Comparison of ENCODE assay signal across 8 mouse cellular contexts in genomic region chr14:31669642-31670490, GRCm38 (mm10). TPM values are rescaled to one million over a fixed set of nuclear protein-coding genes. Genes with fewer than 3 reads are reported as not detected.
A peak's percentile ranks its signal among the peaks of the same experiment; 100 is the strongest.
DNase-seq lines count a peak whose midpoint lies in the region; ATAC-seq and TF ChIP-seq lines count a peak whose summit lies in the region.

No protein-coding gene starts in this region.

- H3K36me3 ChIP-seq in embryonic facial prominence, embryonic 11.5 days (replicated peaks; ENCODE audit: control insufficient read depth, insufficient read depth, low read depth, low read length) = no peaks in the 10 kb centered on the region
- H3K36me3 ChIP-seq in limb, embryonic 14.5 days (ENCODE audit: control insufficient read depth, insufficient read depth, low read length) = peaks cover 14% of the 10 kb centered on the region
- peaks cover 5% of the 10 kb centered on the region; the same call in 1 of the 2 replicates for H3K36me3 ChIP-seq in midbrain, embryonic 14.5 days (ENCODE audit: control insufficient read depth, insufficient read depth, low read length)

- no peaks in the 10 kb centered on the region for H3K9me3 ChIP-seq in embryonic facial prominence, embryonic 11.5 days (replicated peaks; ENCODE audit: control insufficient read depth, low read length)
- H3K9me3 ChIP-seq in limb, embryonic 14.5 days (ENCODE audit: control insufficient read depth, low read length) = no peaks in the 10 kb centered on the region
- H3K9me3 ChIP-seq in midbrain, embryonic 14.5 days (ENCODE audit: control insufficient read depth, low read length) = no peaks in the 10 kb centered on the region

- H3K4me2 ChIP-seq in embryonic facial prominence, embryonic 11.5 days (ENCODE audit: low read depth, low read length) = no peak overlapping the region
- no peak overlapping the region for H3K4me2 ChIP-seq in limb, embryonic 14.5 days (replicated peaks; ENCODE audit: low read depth, low read length, severe bottlenecking)
- no peak overlapping the region for H3K4me2 ChIP-seq in midbrain, embryonic 14.5 days (ENCODE audit: low read length)

- no peak overlapping the region for H3K9ac ChIP-seq in embryonic facial prominence, embryonic 11.5 days (replicated peaks; ENCODE audit: low read length)
- no peak overlapping the region for H3K9ac ChIP-seq in limb, embryonic 14.5 days (ENCODE audit: low read depth, low read length, severe bottlenecking)
- H3K9ac ChIP-seq in midbrain, embryonic 14.5 days (replicated peaks; ENCODE audit: low read length) = no peak overlapping the region

- TF ChIP-seq CTCF in layer of hippocampus, adult 2 months (conservative IDR thresholded peaks at IDR 0.05) = no peak

- TF ChIP-seq POLR2A in limb, embryonic 14.5 days (IDR thresholded peaks at IDR 0.05; ENCODE audit: borderline replicate concordance, extremely low read depth, insufficient read depth, insufficient read length) = no peak

- 79% methylated on average over 15 of the region's 15 CpGs for WGBS in embryonic facial prominence, embryonic 11.5 days
- WGBS in limb, embryonic 14.5 days = 70% methylated on average over 15 of the region's 15 CpGs
- WGBS in midbrain, embryonic 14.5 days = 72% methylated on average over 15 of the region's 15 CpGs

- H3K27ac ChIP-seq in layer of hippocampus, adult 2 months = peak overlapping the region; percentile 93
- H3K27ac ChIP-seq in embryonic facial prominence, embryonic 11.5 days (replicated peaks; ENCODE audit: low read depth, low read length) = no peak overlapping the region
- peak overlapping the region; percentile 70 for H3K27ac ChIP-seq in limb, embryonic 14.5 days (replicated peaks; ENCODE audit: low read depth, low read length)
- H3K27ac ChIP-seq in midbrain, embryonic 14.5 days (replicated peaks; ENCODE audit: low read depth, low read length) = peak overlapping the region; percentile 42; the same call in 1 of the 2 replicates

- no peak for DNase-seq in layer of hippocampus, adult 2 months (ENCODE audit: low spot score in 2 of 2)
- no peak for DNase-seq in layer of hippocampus, adult 18-20 months (ENCODE audit: low spot score in 2 of 2)
- no peak for DNase-seq in embryonic facial prominence, embryonic 11.5 days (ENCODE audit: low spot score)
- DNase-seq in heart, postnatal 4 days = peak; percentile 66
- DNase-seq in limb, embryonic 14.5 days (ENCODE audit: low spot score) = peak; percentile 54
- peak; percentile 49 for DNase-seq in midbrain, embryonic 14.5 days
- peak; percentile 65 for DNase-seq in thymus, postnatal 14 days
- no peak for DNase-seq in testis, postnatal 10 days (ENCODE audit: low spot score)

- peak overlapping the region; percentile 36 for H3K4me3 ChIP-seq in layer of hippocampus, adult 2 months
- no peak overlapping the region for H3K4me3 ChIP-seq in embryonic facial prominence, embryonic 11.5 days (ENCODE audit: low read depth, low read length)
- no peak overlapping the region for H3K4me3 ChIP-seq in limb, embryonic 14.5 days (replicated peaks; ENCODE audit: low read length)
- H3K4me3 ChIP-seq in midbrain, embryonic 14.5 days (replicated peaks; ENCODE audit: low read depth, low read length) = no peak overlapping the region

- peak; percentile 45; the same call in 1 of the 2 replicates for ATAC-seq in embryonic facial prominence, embryonic 11.5 days (replicated peaks; ENCODE audit: insufficient number of reproducible peaks, low FRiP score, low TSS enrichment, low read depth)
- ATAC-seq in limb, embryonic 14.5 days (ENCODE audit: low FRiP score, low read depth) = no peak
- ATAC-seq in midbrain, embryonic 14.5 days (ENCODE audit: low FRiP score, low TSS enrichment) = no peak

- no peaks in the 10 kb centered on the region for H3K27me3 ChIP-seq in embryonic facial prominence, embryonic 11.5 days (ENCODE audit: control insufficient read depth, insufficient read depth, low read length)
- no peaks in the 10 kb centered on the region for H3K27me3 ChIP-seq in limb, embryonic 14.5 days (ENCODE audit: control insufficient read depth, insufficient read depth, low read length)
- H3K27me3 ChIP-seq in midbrain, embryonic 14.5 days (ENCODE audit: control insufficient read depth, insufficient read depth, low read length) = no peaks in the 10 kb centered on the region

- H3K4me1 ChIP-seq in embryonic facial prominence, embryonic 11.5 days (ENCODE audit: control insufficient read depth, insufficient read depth, low read length) = no peaks in the 10 kb centered on the region
- H3K4me1 ChIP-seq in limb, embryonic 14.5 days (ENCODE audit: control insufficient read depth, insufficient read depth, low read length) = peaks cover 37% of the 10 kb centered on the region
- H3K4me1 ChIP-seq in midbrain, embryonic 14.5 days (ENCODE audit: control insufficient read depth, insufficient read depth, low read length) = no peaks in the 10 kb centered on the region

RNA-seq across cellular contexts. Expression of gene Hacl1, which starts 28.8 kb away (rescaled TPM):
- total RNA-seq in layer of hippocampus, adult 2 months (2021) = 1 to 10 TPM; 7.0 to 9.4 TPM
- 1 to 10 TPM; 5.8 to 9.2 TPM for total RNA-seq in layer of hippocampus, adult 18-20 months (2021)
- polyA plus RNA-seq in embryonic facial prominence, embryonic 11.5 days (2014; fragmentation: Nextera tagmentation; extraction: Ambion mirVana) = 10.7 and 12.3 TPM in 2 replicates
- 10 to 100 TPM; 10.9 to 14.0 TPM for total RNA-seq in heart, postnatal 4 days (2021)
- 14.7 and 18.2 TPM in 2 replicates for polyA plus RNA-seq in limb, embryonic 14.5 days (2012; rRNA removed)
- polyA plus RNA-seq in limb, embryonic 14.5 days (2014; fragmentation: Nextera tagmentation; extraction: Ambion mirVana) = 16.5 and 16.6 TPM in 2 replicates
- 5.6 and 8.0 TPM in 2 replicates for polyA plus RNA-seq in midbrain, embryonic 14.5 days (2014; fragmentation: Nextera tagmentation; extraction: Ambion mirVana)

RNA-seq across cellular contexts. Expression of gene Btd, which starts 29.0 kb away (rescaled TPM):
- 1 to 10 TPM; 9.6 TPM for total RNA-seq in layer of hippocampus, adult 2 months (2021)
- 10 to 100 TPM; 10.3 TPM for total RNA-seq in layer of hippocampus, adult 18-20 months (2021)
- polyA plus RNA-seq in embryonic facial prominence, embryonic 11.5 days (2014; fragmentation: Nextera tagmentation; extraction: Ambion mirVana) = 18.2 and 21.8 TPM in 2 replicates
- 10 to 100 TPM; 13.0 to 14.7 TPM for total RNA-seq in heart, postnatal 4 days (2021)
- 52.0 and 70.2 TPM in 2 replicates for polyA plus RNA-seq in limb, embryonic 14.5 days (2012; rRNA removed)
- 34.7 and 35.8 TPM in 2 replicates for polyA plus RNA-seq in limb, embryonic 14.5 days (2014; fragmentation: Nextera tagmentation; extraction: Ambion mirVana)
- 11.7 and 11.9 TPM in 2 replicates for polyA plus RNA-seq in midbrain, embryonic 14.5 days (2014; fragmentation: Nextera tagmentation; extraction: Ambion mirVana)

RNA-seq across cellular contexts. Expression of gene Gm49387, which starts 29.2 kb away (rescaled TPM):
- total RNA-seq in layer of hippocampus, adult 2 months (2021) = under 1 TPM in 1 of 2 experiments, not detected in 1; 0.95 TPM
- total RNA-seq in layer of hippocampus, adult 18-20 months (2021) = not detected
- 1.6 and 2.0 TPM in 2 replicates for polyA plus RNA-seq in embryonic facial prominence, embryonic 11.5 days (2014; fragmentation: Nextera tagmentation; extraction: Ambion mirVana)
- total RNA-seq in heart, postnatal 4 days (2021) = 1 to 10 TPM in 1 of 2 experiments, not detected in 1; 2.8 TPM
- polyA plus RNA-seq in limb, embryonic 14.5 days (2012; rRNA removed) = not detected in 2 replicates
- 3.0 TPM in 1 of 2 replicates, not detected in the other for polyA plus RNA-seq in limb, embryonic 14.5 days (2014; fragmentation: Nextera tagmentation; extraction: Ambion mirVana)
- polyA plus RNA-seq in midbrain, embryonic 14.5 days (2014; fragmentation: Nextera tagmentation; extraction: Ambion mirVana) = 1.3 TPM in 1 of 2 replicates, not detected in the other

Comparison
In these comparisons a context has a peak if more than half of its experiments do, and no peak if none do; other contexts are left out.
1. DNase-seq: peak in heart, postnatal 4 days (single experiment), limb, embryonic 14.5 days (single experiment), midbrain, embryonic 14.5 days (single experiment) and thymus, postnatal 14 days (single experiment); none in layer of hippocampus, adult 2 months (0 of 2), layer of hippocampus, adult 18-20 months (0 of 2), embryonic facial prominence, embryonic 11.5 days (single experiment) and testis, postnatal 10 days (single experiment).